Mouse (Mus musculus): ENCODE data around the gene Klf6. TPM values are rescaled to one million over a fixed set of nuclear protein-coding genes. Genes with fewer than 3 reads are reported as not detected.

Gene Klf6
- total and polyA plus RNA-seq, 3 experiments = 6.6 to 21.0 (median 15.8) TPM

- Histone ChIP-seq H3K9ac (ENCODE audit: insufficient read depth, low read depth) (no peak overlapping the region), H3K4me2 (ENCODE audit: insufficient read depth, low read depth, poor library complexity, severe bottlenecking) (no peak overlapping the region), H3K79me2 (replicated peaks; ENCODE audit: control insufficient read depth, extremely low read depth, insufficient read depth, poor library complexity, severe bottlenecking) (no peaks in the 10 kb centered on the region), H3K27me3 (replicated peaks) (no peaks in the 10 kb centered on the region), H3K4me1 (ENCODE audit: control insufficient read depth in 1 of 2, insufficient read depth in 2 of 2) (peaks cover 5 to 13% of the 10 kb centered on the region in 2 experiments; a peak in 3 of 4 replicates), H3K36me3 (replicated peaks in 1 of 2; ENCODE audit: control insufficient read depth in 1 of 2, insufficient read depth in 1 of 2, low read length in 1 of 2) (no peaks in the 10 kb centered on the region), H3K27ac (ENCODE audit: insufficient read depth, low read depth) (no peak overlapping the region), H3K4me3 (replicated peaks in 1 of 3; ENCODE audit: low read depth in 2 of 3, low read length in 2 of 3, poor library complexity in 1 of 3) (no peak overlapping the region), H3K9me3 (replicated peaks; ENCODE audit: low read length) (no peaks in the 10 kb centered on the region)
- dilution Hi-C loops (cut with MboI; ENCODE audit: extremely low pct_ligation_motif_present, extremely low pct_unique_long_range_greater_than_20kb, low sequenced_read_pairs) = no loop called here
- TF ChIP-seq HCFC1 (IDR thresholded peaks at IDR 0.05; ENCODE audit: low read depth, low read length) (no peak), ZC3H11A (IDR thresholded peaks at IDR 0.05; ENCODE audit: low read depth, low read length) (no peak), ELF1 (IDR thresholded peaks at IDR 0.05; ENCODE audit: low read depth, low read length) (no peak), MAFK (IDR thresholded peaks at IDR 0.05; ENCODE audit: insufficient replicate concordance, low read length) (no peak), ZMIZ1 (IDR thresholded peaks at IDR 0.05; ENCODE audit: low read depth, low read length) (no peak), E2F4 (IDR thresholded peaks at IDR 0.05; ENCODE audit: insufficient replicate concordance, low read depth, low read length) (no peak), MXI1 (IDR thresholded peaks at IDR 0.05; ENCODE audit: low read depth, low read length) (no peak), CTCF (conservative IDR thresholded peaks at IDR 0.05 in 1 of 2, IDR thresholded peaks at IDR 0.05 in 1 of 2; ENCODE audit: low read depth in 2 of 2, low read length in 2 of 2) (no peak), NRF1 (IDR thresholded peaks at IDR 0.05; ENCODE audit: low read depth, low read length) (no peak), KAT2A (IDR thresholded peaks at IDR 0.05; ENCODE audit: insufficient replicate concordance, low read length) (no peak), TBP (conservative IDR thresholded peaks at IDR 0.05; ENCODE audit: low read depth, low read length) (no peak), MEF2A (IDR thresholded peaks at IDR 0.05; ENCODE audit: borderline replicate concordance, low read depth, low read length) (no peak), PAX5 (IDR thresholded peaks at IDR 0.05; ENCODE audit: low read length) (no peak), JUN (IDR thresholded peaks at IDR 0.05; ENCODE audit: insufficient read depth, low read depth, low read length) (no peak), BHLHE40 (IDR thresholded peaks at IDR 0.05; ENCODE audit: low read depth, low read length) (no peak), POLR2AphosphoS2 (IDR thresholded peaks at IDR 0.05; ENCODE audit: low read depth, low read length) (no peak), SIN3A (IDR thresholded peaks at IDR 0.05; ENCODE audit: low read length) (no peak), JUND (conservative IDR thresholded peaks at IDR 0.05; ENCODE audit: low read depth, low read length) (no peak), ZKSCAN1 (IDR thresholded peaks at IDR 0.05; ENCODE audit: borderline replicate concordance, low read depth, low read length) (no peak), USF2 (conservative IDR thresholded peaks at IDR 0.05; ENCODE audit: low read depth, low read length) (no peak)
- DNase-seq (ENCODE audit: extremely low read depth) = no peak
- in situ Hi-C loops (cut with MboI; ENCODE audit: low pct_ligation_motif_present, low pct_unique_long_range_greater_than_20kb, low sequenced_read_pairs) = no loop called here
These were observed 35.0 kb upstream of the Klf6 start for GRCm38 (mm10) chr13:5826170-5826827.

- Histone ChIP-seq H3K4me3 (replicated peaks in 1 of 3; ENCODE audit: low read depth in 2 of 3, low read length in 2 of 3, poor library complexity in 1 of 3) (no peak overlapping the region), H3K27me3 (replicated peaks) (no peaks in the 10 kb centered on the region), H3K79me2 (replicated peaks; ENCODE audit: control insufficient read depth, extremely low read depth, insufficient read depth, poor library complexity, severe bottlenecking) (no peaks in the 10 kb centered on the region), H3K4me1 (ENCODE audit: control insufficient read depth in 1 of 2, insufficient read depth in 2 of 2) (no peaks in the 10 kb centered on the region), H3K27ac (ENCODE audit: insufficient read depth, low read depth) (no peak overlapping the region), H3K9ac (ENCODE audit: insufficient read depth, low read depth) (no peak overlapping the region), H3K36me3 (replicated peaks in 1 of 2; ENCODE audit: control insufficient read depth in 1 of 2, insufficient read depth in 1 of 2, low read length in 1 of 2) (no peaks in the 10 kb centered on the region), H3K9me3 (replicated peaks; ENCODE audit: low read length) (no peaks in the 10 kb centered on the region), H3K4me2 (ENCODE audit: insufficient read depth, low read depth, poor library complexity, severe bottlenecking) (no peak overlapping the region)
- TF ChIP-seq MAX (IDR thresholded peaks at IDR 0.05; ENCODE audit: low read length) (no peak), CTCF (conservative IDR thresholded peaks at IDR 0.05 in 1 of 2, IDR thresholded peaks at IDR 0.05 in 1 of 2; ENCODE audit: low read depth in 2 of 2, low read length in 2 of 2) (no peak), MEF2A (IDR thresholded peaks at IDR 0.05; ENCODE audit: borderline replicate concordance, low read depth, low read length) (no peak)
- DNase-seq (ENCODE audit: extremely low read depth) = no peak
- in situ Hi-C loops (cut with MboI; ENCODE audit: low pct_ligation_motif_present, low pct_unique_long_range_greater_than_20kb, low sequenced_read_pairs) = no loop called here
- dilution Hi-C loops (cut with MboI; ENCODE audit: extremely low pct_ligation_motif_present, extremely low pct_unique_long_range_greater_than_20kb, low sequenced_read_pairs) = no loop called here
These were observed 29.3 kb upstream of the Klf6 start for GRCm38 (mm10) chr13:5831976-5832375.
